ENCODE assay signal across 9 mouse cellular contexts in the genomic region with DNA sequence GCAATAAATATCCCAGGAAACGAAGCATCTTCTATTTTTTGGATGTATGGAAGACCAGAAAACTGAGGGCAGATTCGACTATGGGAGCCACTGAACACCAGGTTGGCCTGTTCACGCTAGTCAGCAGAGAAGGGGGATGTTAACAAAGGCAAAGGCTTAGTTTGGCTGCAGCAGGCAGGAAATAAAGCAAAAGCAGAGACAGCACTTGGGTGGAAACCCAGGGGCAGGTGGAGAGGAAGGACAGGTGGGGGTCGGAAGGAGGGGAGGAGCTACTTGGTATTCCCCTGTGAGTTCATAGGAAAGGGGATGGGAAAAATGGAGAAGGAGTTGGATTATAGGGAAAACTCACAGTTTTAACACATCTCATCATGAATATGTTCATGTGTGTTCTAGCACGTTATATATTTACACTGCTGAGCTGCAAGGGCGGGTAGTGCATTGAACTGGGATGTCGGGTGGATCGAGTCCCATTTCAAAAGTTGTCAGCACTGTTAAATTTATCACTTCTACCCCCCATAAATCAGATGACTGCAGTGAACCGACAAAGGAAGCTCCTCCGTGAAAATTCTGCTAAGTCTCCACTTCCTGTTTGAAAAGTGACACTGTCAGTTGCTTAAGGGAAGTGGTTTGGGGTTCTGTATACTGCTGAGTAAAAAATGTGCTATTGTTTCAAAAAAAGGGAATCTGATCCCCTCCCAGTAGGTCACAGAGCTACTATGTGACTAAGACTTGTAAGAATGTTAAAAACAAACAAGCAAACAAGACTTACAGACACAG. TPM values are rescaled to one million over a fixed set of nuclear protein-coding genes. Genes with fewer than 3 reads are reported as not detected.
A peak's percentile ranks its signal among the peaks of the same experiment; 100 is the strongest.
DNase-seq lines count a peak whose midpoint lies in the region; ATAC-seq and TF ChIP-seq lines count a peak whose summit lies in the region.
"Had no signal": no experiment of that assay in that cellular context is flagged by ENCODE, and none has a peak within 500 bp of the region (broad histone marks: within the 10 kb centered on the region; RNA-seq: fewer than 3 reads in every experiment).

No protein-coding gene starts in this region.

- peak; percentile 60 for DNase-seq in embryonic facial prominence, embryonic 14.5 days (ENCODE audit: low spot score)
- DNase-seq in embryonic facial prominence, embryonic 10.5 days (ENCODE audit: low spot score), result no peak
- peak; percentile 85 for DNase-seq in 3T3-L1 (ENCODE audit: low read depth, low spot score)
- no peak for DNase-seq in liver, postnatal 0 days
- no peak for DNase-seq in cerebellum, adult 9-10 months
- DNase-seq in testis, postnatal 14 days (ENCODE audit: low spot score), result no peak
- DNase-seq in cerebellum, adult 8-10 months, result no peak

- H3K4me1 ChIP-seq in embryonic facial prominence, embryonic 14.5 days (ENCODE audit: control insufficient read depth, insufficient read depth, low read length), result peaks cover 11% of the 10 kb centered on the region
- peaks cover 14% of the 10 kb centered on the region for H3K4me1 ChIP-seq in embryonic facial prominence, embryonic 10.5 days
- H3K4me1 ChIP-seq in heart, embryonic 11.5 days (ENCODE audit: control insufficient read depth, insufficient read depth, low read length), result peaks cover 13% of the 10 kb centered on the region
- H3K4me1 ChIP-seq in liver, postnatal 0 days (ENCODE audit: insufficient read depth), result peaks cover 17% of the 10 kb centered on the region

- H3K36me3 ChIP-seq in embryonic facial prominence, embryonic 14.5 days (ENCODE audit: control insufficient read depth, insufficient read depth, low read length), result no peaks in the 10 kb centered on the region
- no peaks in the 10 kb centered on the region for H3K36me3 ChIP-seq in embryonic facial prominence, embryonic 10.5 days (replicated peaks)
- no peaks in the 10 kb centered on the region for H3K36me3 ChIP-seq in heart, embryonic 11.5 days (ENCODE audit: control insufficient read depth, insufficient read depth, low read length)
- no peaks in the 10 kb centered on the region for H3K36me3 ChIP-seq in liver, postnatal 0 days (replicated peaks; ENCODE audit: insufficient read depth, low read length)
- H3K36me3 ChIP-seq: hindbrain, embryonic 15.5 days had no signal

- no peak for TF ChIP-seq EP300 in liver, postnatal 0 days (IDR thresholded peaks at IDR 0.05; ENCODE audit: low read depth)

- no peak overlapping the region for H3K4me3 ChIP-seq in embryonic facial prominence, embryonic 14.5 days (ENCODE audit: low read depth, low read length)
- H3K4me3 ChIP-seq in embryonic facial prominence, embryonic 10.5 days, result no peak overlapping the region
- no peak overlapping the region for H3K4me3 ChIP-seq in heart, embryonic 11.5 days (ENCODE audit: low read depth, low read length)
- no peak overlapping the region for H3K4me3 ChIP-seq in liver, postnatal 0 days (ENCODE audit: low read depth, low read length)
- H3K4me3 ChIP-seq: hindbrain, embryonic 15.5 days had no signal

- no peaks in the 10 kb centered on the region for H3K9me3 ChIP-seq in embryonic facial prominence, embryonic 14.5 days (ENCODE audit: control insufficient read depth, low read length)
- no peaks in the 10 kb centered on the region for H3K9me3 ChIP-seq in embryonic facial prominence, embryonic 10.5 days
- H3K9me3 ChIP-seq in heart, embryonic 11.5 days (replicated peaks; ENCODE audit: control insufficient read depth, low read length), result no peaks in the 10 kb centered on the region
- H3K9me3 ChIP-seq in liver, postnatal 0 days (ENCODE audit: low read length), result no peaks in the 10 kb centered on the region
- H3K9me3 ChIP-seq: hindbrain, embryonic 15.5 days had no signal

- ATAC-seq in embryonic facial prominence, embryonic 14.5 days (ENCODE audit: low read depth), result no peak; the same call in 1 of the 2 replicates
- ATAC-seq in heart, embryonic 11.5 days (replicated peaks; ENCODE audit: insufficient number of reproducible peaks, low FRiP score, low TSS enrichment), result no peak
- peak; percentile 74 for ATAC-seq in liver, postnatal 0 days

- H3K9ac ChIP-seq in embryonic facial prominence, embryonic 14.5 days (ENCODE audit: low read depth, low read length), result no peak overlapping the region
- H3K9ac ChIP-seq in heart, embryonic 11.5 days (ENCODE audit: low read depth, low read length), result no peak overlapping the region
- no peak overlapping the region for H3K9ac ChIP-seq in liver, postnatal 0 days (replicated peaks)
- H3K9ac ChIP-seq: hindbrain, embryonic 15.5 days had no signal

- no peak for TF ChIP-seq CTCF in liver, postnatal 0 days (IDR thresholded peaks at IDR 0.05; ENCODE audit: low read depth)

- H3K27ac ChIP-seq in embryonic facial prominence, embryonic 14.5 days (replicated peaks; ENCODE audit: low read depth, low read length), result no peak overlapping the region
- no peak overlapping the region for H3K27ac ChIP-seq in embryonic facial prominence, embryonic 10.5 days (replicated peaks)
- no peak overlapping the region for H3K27ac ChIP-seq in heart, embryonic 11.5 days (ENCODE audit: low read depth, low read length)
- peak overlapping the region; percentile 72 for H3K27ac ChIP-seq in liver, postnatal 0 days (ENCODE audit: low read depth)
- H3K27ac ChIP-seq: hindbrain, embryonic 15.5 days had no signal

- H3K4me2 ChIP-seq in embryonic facial prominence, embryonic 14.5 days (ENCODE audit: low read depth, low read length), result no peak overlapping the region
- H3K4me2 ChIP-seq in heart, embryonic 11.5 days, result 0 out of 2 replicates have a peak overlapping the region, but pooled peaks have one; percentile 2
- H3K4me2 ChIP-seq in liver, postnatal 0 days (ENCODE audit: low read depth, low read length), result peak overlapping the region; percentile 7; the same call in 1 of the 2 replicates
- H3K4me2 ChIP-seq: hindbrain, embryonic 15.5 days had no signal

- 43% methylated on average over 10 of the region's 10 CpGs for WGBS in embryonic facial prominence, embryonic 14.5 days
- WGBS in embryonic facial prominence, embryonic 10.5 days, result 61% methylated on average over 10 of the region's 10 CpGs
- WGBS in heart, embryonic 11.5 days (ENCODE audit: insufficient replicate concordance), result 49% methylated on average over 10 of the region's 10 CpGs
- WGBS in liver, postnatal 0 days (ENCODE audit: insufficient replicate concordance), result 26% methylated on average over 10 of the region's 10 CpGs

- no peaks in the 10 kb centered on the region for H3K27me3 ChIP-seq in embryonic facial prominence, embryonic 14.5 days (replicated peaks; ENCODE audit: control insufficient read depth, insufficient read depth, low read length)
- H3K27me3 ChIP-seq in embryonic facial prominence, embryonic 10.5 days (replicated peaks; ENCODE audit: low read depth, poor library complexity, severe bottlenecking), result no peaks in the 10 kb centered on the region
- no peaks in the 10 kb centered on the region for H3K27me3 ChIP-seq in heart, embryonic 11.5 days (ENCODE audit: control insufficient read depth, insufficient read depth, low read length)
- no peaks in the 10 kb centered on the region for H3K27me3 ChIP-seq in liver, postnatal 0 days (ENCODE audit: insufficient read depth, low read length)
- H3K27me3 ChIP-seq: hindbrain, embryonic 15.5 days had no signal

RNA-seq across cellular contexts. Expression of gene Slc9a9, which starts 21.8 kb away (rescaled TPM):
- polyA plus RNA-seq in embryonic facial prominence, embryonic 14.5 days (2014; fragmentation: Nextera tagmentation; extraction: Ambion mirVana), result 6.5 and 8.0 TPM in 2 replicates
- 2.0 and 2.6 TPM in 2 replicates for polyA plus RNA-seq in embryonic facial prominence, embryonic 10.5 days (2016; fragmentation: Nextera tagmentation; extraction: Ambion mirVana)
- 4.1 and 4.4 TPM in 2 replicates for polyA plus RNA-seq in heart, embryonic 11.5 days (2014; fragmentation: Nextera tagmentation; extraction: Ambion mirVana)
- 2.3 TPM in 2 replicates for polyA plus RNA-seq in liver, postnatal 0 days (2015; fragmentation: Nextera tagmentation; extraction: Ambion mirVana)

Comparison
In these comparisons a context has a peak if more than half of its experiments do, and no peak if none do; other contexts are left out.
1. DNase-seq: peak in embryonic facial prominence, embryonic 14.5 days (single experiment) and 3T3-L1 (single experiment); none in embryonic facial prominence, embryonic 10.5 days (single experiment), liver, postnatal 0 days (single experiment), cerebellum, adult 9-10 months (single experiment), testis, postnatal 14 days (single experiment) and cerebellum, adult 8-10 months (single experiment).